Mouse (Mus musculus) naive thymus-derived CD4-positive, alpha-beta T cell, adult 2 months (primary cell): Measurements from ENCODE around the gene Lrrc49.

ENCODE experiments used
- DNase-seq: peaks from one replicate; pipeline ENCODE4 v3.0.0-alpha.2; 2011; ENCODE audit warnings: low read depth

Lrrc49 gene

GRCm38 (mm10) chr9:60674780-60675179 lies 13.2 kb downstream of the Lrrc49 start:
- no peak for DNase-seq

- DNase-seq = no peak
These were observed 15.4 kb downstream of the Lrrc49 start for GRCm38 (mm10) chr9:60672568-60672967.

GRCm38 (mm10) chr9:60668886-60669285 lies 19.1 kb downstream of the Lrrc49 start:
- DNase-seq = no peak

- DNase-seq = no peak
These were observed 22.4 kb downstream of the Lrrc49 start for GRCm38 (mm10) chr9:60665535-60665934.

- DNase-seq = no peak
These were observed 23.1 kb downstream of the Lrrc49 start for GRCm38 (mm10) chr9:60664866-60665265.

- no peak for DNase-seq
These were observed 23.6 kb downstream of the Lrrc49 start for GRCm38 (mm10) chr9:60664385-60664784.

- no peak for DNase-seq
These were observed 25.0 kb downstream of the Lrrc49 start for GRCm38 (mm10) chr9:60662936-60663335.

GRCm38 (mm10) chr9:60653582-60653981 lies 34.4 kb downstream of the Lrrc49 start:
- DNase-seq = no peak

- no peak for DNase-seq
These were observed 34.8 kb downstream of the Lrrc49 start for GRCm38 (mm10) chr9:60653137-60653536.

- DNase-seq = no peak
These were observed 37.7 kb downstream of the Lrrc49 start for GRCm38 (mm10) chr9:60650277-60650676.

- no peak for DNase-seq
These were observed 38.7 kb downstream of the Lrrc49 start for GRCm38 (mm10) chr9:60648981-60649975.

- no peak for DNase-seq
These were observed 54.4 kb downstream of the Lrrc49 start for GRCm38 (mm10) chr9:60633601-60634000.

- DNase-seq = no peak
These were observed 61.6 kb downstream of the Lrrc49 start for GRCm38 (mm10) chr9:60626311-60626791.

- DNase-seq = no peak
These were observed 62.1 kb downstream of the Lrrc49 start for GRCm38 (mm10) chr9:60625895-60626294.

- no peak for DNase-seq
These were observed 71.0 kb downstream of the Lrrc49 start for GRCm38 (mm10) chr9:60616946-60617345.

- no peak for DNase-seq
These were observed 71.6 kb downstream of the Lrrc49 start for GRCm38 (mm10) chr9:60616359-60616758.

- no peak for DNase-seq
These were observed 75.7 kb downstream of the Lrrc49 start for GRCm38 (mm10) chr9:60612260-60612659.

- no peak for DNase-seq
These were observed 77.8 kb downstream of the Lrrc49 start for GRCm38 (mm10) chr9:60610194-60610593.

- no peak for DNase-seq
These were observed 79.1 kb downstream of the Lrrc49 start for GRCm38 (mm10) chr9:60608857-60609256.

- DNase-seq = no peak
These were observed 79.9 kb downstream of the Lrrc49 start for GRCm38 (mm10) chr9:60608086-60608485.

GRCm38 (mm10) chr9:60604971-60605370 lies 83.0 kb downstream of the Lrrc49 start:
- no peak for DNase-seq

GRCm38 (mm10) chr9:60601936-60602335 lies 86.0 kb downstream of the Lrrc49 start:
- DNase-seq = no peak

GRCm38 (mm10) chr9:60600273-60600672 lies 87.7 kb downstream of the Lrrc49 start:
- no peak for DNase-seq
